Mouse (Mus musculus): ENCODE measurements around the gene Gapt. TPM values are rescaled to one million over a fixed set of nuclear protein-coding genes. Genes with fewer than 3 reads are reported as not detected.

Gapt gene
- total RNA-seq, 2 experiments from 2014 or later, result 0.13 to 0.14 TPM

DNA sequence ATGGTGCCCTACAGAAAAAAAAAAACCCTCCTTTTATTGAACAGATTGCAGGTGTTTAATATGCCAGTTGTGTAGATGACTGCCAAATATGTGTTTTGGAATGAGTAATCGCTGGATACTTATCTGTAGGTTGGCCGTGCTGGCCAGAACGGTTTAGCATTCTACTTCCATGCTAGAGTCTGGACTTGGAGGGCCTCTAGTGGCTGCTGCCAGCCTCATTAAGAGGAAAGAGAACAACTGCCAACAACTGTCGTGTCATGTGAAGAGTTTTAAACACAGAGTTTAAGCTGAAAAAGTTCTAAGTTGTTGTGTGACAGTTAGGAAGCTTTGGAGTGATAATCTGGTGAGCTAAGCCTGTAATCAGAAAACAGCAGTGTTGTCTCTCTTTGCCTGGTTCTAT lies 38.3 kb downstream of the Gapt start:
- no peak overlapping the region for H3K4me3 ChIP-seq
- intact Hi-C loops (cut with DNase I), result no loop called here
- no peak; the same call in 1 of the 2 replicates for TF ChIP-seq CTCF (IDR thresholded peaks at IDR 0.05)
- H3K27ac ChIP-seq, result no peak overlapping the region
- DNase-seq, result no peak

DNA sequence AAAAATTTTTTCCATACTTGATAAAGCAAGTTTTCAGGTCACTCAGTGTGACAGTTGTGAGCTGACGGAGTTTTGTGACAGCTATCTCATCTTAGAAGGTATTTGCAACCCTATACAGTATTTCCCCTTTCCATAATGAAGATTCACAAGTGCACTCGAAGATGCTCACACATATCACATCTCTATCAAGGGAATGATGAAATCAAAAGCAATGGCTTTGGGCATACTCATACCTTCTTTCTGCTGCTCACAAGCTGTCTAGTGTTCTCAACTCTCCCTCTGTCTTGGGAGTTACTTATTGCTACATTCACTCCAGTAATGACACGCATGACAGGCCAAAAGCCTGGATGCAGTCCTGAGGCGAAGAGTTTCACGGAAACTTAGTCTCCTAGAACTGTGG lies 49.8 kb downstream of the Gapt start:
- H3K4me3 ChIP-seq, result no peak overlapping the region
- DNase-seq, result no peak
- intact Hi-C loops (cut with DNase I), result no loop called here
- no peak for TF ChIP-seq CTCF (IDR thresholded peaks at IDR 0.05)
- H3K27ac ChIP-seq, result no peak overlapping the region

Other genes starting within 250 kb of the Gapt start
- gene Rab3c, start 76.2 kb downstream of the Gapt start, total RNA-seq (2021), result not detected
- gene Plk2, start 37.8 kb upstream of the Gapt start, total RNA-seq (2021), result 1 to 10 TPM; 3.6 to 6.5 TPM